Mouse (Mus musculus): ENCODE results near the gene Usp54. TPM values are rescaled to one million over a fixed set of nuclear protein-coding genes. Genes with fewer than 3 reads are reported as not detected.
A peak's percentile ranks its signal among the peaks of the same experiment; 100 is the strongest.
"Not testable (repeated sequence)": the region's sequence is repeated elsewhere in the genome, so short reads cannot be mapped to it uniquely, and the experiment has no call there.

Usp54 gene
- polyA plus RNA-seq, 1 experiment from 2014 or later = 6.1 TPM

GRCm38 (mm10) chr14:20587458-20587857 lies 53.4 kb downstream of the Usp54 start:
- Histone ChIP-seq H3K4me3 (ENCODE audit: control insufficient read depth in 1 of 2, insufficient read depth in 1 of 2, low read depth in 1 of 2, low read length in 2 of 2) (no peak overlapping the region), H3K27me3 (ENCODE audit: control insufficient read depth, insufficient read depth, low read length) (no peaks in the 10 kb centered on the region), H3K4me2 (ENCODE audit: low read length) (no peak overlapping the region), H3K36me3 (ENCODE audit: control insufficient read depth, insufficient read depth, low read length) (peaks cover 28% of the 10 kb centered on the region), H3K9ac (ENCODE audit: low read length) (no peak overlapping the region), H3K9me3 (ENCODE audit: control insufficient read depth, low read length) (no peaks in the 10 kb centered on the region), H3K27ac (replicated peaks in 1 of 2; ENCODE audit: control insufficient read depth in 1 of 2, insufficient read depth in 1 of 2, low read depth in 2 of 2, low read length in 2 of 2) (no peak overlapping the region), H3K4me1 (ENCODE audit: control insufficient read depth in 2 of 2, insufficient read depth in 2 of 2, low read length in 2 of 2) (no peaks in the 10 kb centered on the region)
- no peak for ATAC-seq (ENCODE audit: insufficient number of reproducible peaks, insufficient read depth, low FRiP score, low read depth)
- WGBS = 45% methylated on average over 5 of the region's 5 CpGs

- H3K9ac ChIP-seq (ENCODE audit: low read length) = no peak overlapping the region
- H3K4me2 ChIP-seq (ENCODE audit: low read length) = no peak overlapping the region
- H3K27ac ChIP-seq (replicated peaks in 1 of 2; ENCODE audit: control insufficient read depth in 1 of 2, insufficient read depth in 1 of 2, low read depth in 2 of 2, low read length in 2 of 2) = no peak overlapping the region
- no peaks in the 10 kb centered on the region for H3K9me3 ChIP-seq (ENCODE audit: control insufficient read depth, low read length)
- no peaks in the 10 kb centered on the region for H3K27me3 ChIP-seq (ENCODE audit: control insufficient read depth, insufficient read depth, low read length)
- H3K36me3 ChIP-seq (ENCODE audit: control insufficient read depth, insufficient read depth, low read length) = peaks cover 51% of the 10 kb centered on the region
- ATAC-seq (ENCODE audit: insufficient number of reproducible peaks, insufficient read depth, low FRiP score, low read depth) = no peak
- H3K4me3 ChIP-seq (ENCODE audit: control insufficient read depth in 1 of 2, insufficient read depth in 1 of 2, low read depth in 1 of 2, low read length in 2 of 2) = no peak overlapping the region
- 69% methylated on average over 6 of the region's 6 CpGs for WGBS
- H3K4me1 ChIP-seq (ENCODE audit: control insufficient read depth in 2 of 2, insufficient read depth in 2 of 2, low read length in 2 of 2) = peaks cover 0 to 2% of the 10 kb centered on the region in 2 experiments; a peak in 2 of 4 replicates
Measured at GRCm38 (mm10) chr14:20578822-20579407, 61.9 kb downstream of the Usp54 start.

- no peak for ATAC-seq (ENCODE audit: insufficient number of reproducible peaks, insufficient read depth, low FRiP score, low read depth)
- Histone ChIP-seq H3K4me3 (ENCODE audit: control insufficient read depth in 1 of 2, insufficient read depth in 1 of 2, low read depth in 1 of 2, low read length in 2 of 2) (no peak overlapping the region), H3K4me2 (ENCODE audit: low read length) (no peak overlapping the region), H3K9ac (ENCODE audit: low read length) (no peak overlapping the region), H3K27me3 (ENCODE audit: control insufficient read depth, insufficient read depth, low read length) (no peaks in the 10 kb centered on the region), H3K4me1 (ENCODE audit: control insufficient read depth in 2 of 2, insufficient read depth in 2 of 2, low read length in 2 of 2) (peaks cover 0 to 2% of the 10 kb centered on the region in 2 experiments; a peak in 2 of 4 replicates), H3K36me3 (ENCODE audit: control insufficient read depth, insufficient read depth, low read length) (peaks cover 47% of the 10 kb centered on the region), H3K27ac (replicated peaks in 1 of 2; ENCODE audit: control insufficient read depth in 1 of 2, insufficient read depth in 1 of 2, low read depth in 2 of 2, low read length in 2 of 2) (peak overlapping the region; percentile 76 to 93), H3K9me3 (ENCODE audit: control insufficient read depth, low read length) (no peaks in the 10 kb centered on the region)
- 42% methylated on average over 7 of the region's 7 CpGs for WGBS
Measured at GRCm38 (mm10) chr14:20576179-20576578, 64.7 kb downstream of the Usp54 start.

GRCm38 (mm10) chr14:20573196-20573595 lies 67.7 kb downstream of the Usp54 start:
- not testable (repeated sequence) for H3K4me2 ChIP-seq (ENCODE audit: low read length); H3K9ac ChIP-seq (ENCODE audit: low read length); H3K9me3 ChIP-seq (ENCODE audit: control insufficient read depth, low read length); ATAC-seq (ENCODE audit: insufficient number of reproducible peaks, insufficient read depth, low FRiP score, low read depth); H3K27ac ChIP-seq (replicated peaks in 1 of 2; ENCODE audit: control insufficient read depth in 1 of 2, insufficient read depth in 1 of 2, low read depth in 2 of 2, low read length in 2 of 2); H3K27me3 ChIP-seq (ENCODE audit: control insufficient read depth, insufficient read depth, low read length); H3K4me3 ChIP-seq (ENCODE audit: control insufficient read depth in 1 of 2, insufficient read depth in 1 of 2, low read depth in 1 of 2, low read length in 2 of 2); H3K4me1 ChIP-seq (ENCODE audit: control insufficient read depth in 2 of 2, insufficient read depth in 2 of 2, low read length in 2 of 2)
- 90% methylated on average over 3 of the region's 3 CpGs for WGBS
- peaks cover 66% of the 10 kb centered on the region for H3K36me3 ChIP-seq (ENCODE audit: control insufficient read depth, insufficient read depth, low read length)

- ATAC-seq (ENCODE audit: insufficient number of reproducible peaks, insufficient read depth, low FRiP score, low read depth) = no peak
- WGBS = 86% methylated on average over 9 of the region's 9 CpGs
- no peaks in the 10 kb centered on the region for H3K4me1 ChIP-seq (ENCODE audit: control insufficient read depth in 2 of 2, insufficient read depth in 2 of 2, low read length in 2 of 2)
- H3K27ac ChIP-seq (replicated peaks in 1 of 2; ENCODE audit: control insufficient read depth in 1 of 2, insufficient read depth in 1 of 2, low read depth in 2 of 2, low read length in 2 of 2) = no peak overlapping the region
- H3K9ac ChIP-seq (ENCODE audit: low read length) = no peak overlapping the region
- no peak overlapping the region for H3K4me2 ChIP-seq (ENCODE audit: low read length)
- no peak overlapping the region for H3K4me3 ChIP-seq (ENCODE audit: control insufficient read depth in 1 of 2, insufficient read depth in 1 of 2, low read depth in 1 of 2, low read length in 2 of 2)
- H3K36me3 ChIP-seq (ENCODE audit: control insufficient read depth, insufficient read depth, low read length) = peaks cover 81% of the 10 kb centered on the region
- H3K9me3 ChIP-seq (ENCODE audit: control insufficient read depth, low read length) = no peaks in the 10 kb centered on the region
- H3K27me3 ChIP-seq (ENCODE audit: control insufficient read depth, insufficient read depth, low read length) = no peaks in the 10 kb centered on the region
Measured at GRCm38 (mm10) chr14:20565256-20566021, 75.4 kb downstream of the Usp54 start.

GRCm38 (mm10) chr14:20564692-20565091 lies 76.2 kb downstream of the Usp54 start:
- no peak overlapping the region for H3K4me2 ChIP-seq (ENCODE audit: low read length)
- whole genome bisulfite sequencing = 70% methylated on average over 12 of the region's 12 CpGs
- no peaks in the 10 kb centered on the region for H3K9me3 ChIP-seq (ENCODE audit: control insufficient read depth, low read length)
- H3K4me1 ChIP-seq (ENCODE audit: control insufficient read depth in 2 of 2, insufficient read depth in 2 of 2, low read length in 2 of 2) = no peaks in the 10 kb centered on the region
- peaks cover 78% of the 10 kb centered on the region for H3K36me3 ChIP-seq (ENCODE audit: control insufficient read depth, insufficient read depth, low read length)
- H3K9ac ChIP-seq (ENCODE audit: low read length) = no peak overlapping the region
- H3K27ac ChIP-seq (replicated peaks in 1 of 2; ENCODE audit: control insufficient read depth in 1 of 2, insufficient read depth in 1 of 2, low read depth in 2 of 2, low read length in 2 of 2) = no peak overlapping the region
- H3K27me3 ChIP-seq (ENCODE audit: control insufficient read depth, insufficient read depth, low read length) = no peaks in the 10 kb centered on the region
- no peak for ATAC-seq (ENCODE audit: insufficient number of reproducible peaks, insufficient read depth, low FRiP score, low read depth)
- no peak overlapping the region for H3K4me3 ChIP-seq (ENCODE audit: control insufficient read depth in 1 of 2, insufficient read depth in 1 of 2, low read depth in 1 of 2, low read length in 2 of 2)

GRCm38 (mm10) chr14:20561897-20562296 lies 79.0 kb downstream of the Usp54 start:
- H3K4me3 ChIP-seq (ENCODE audit: control insufficient read depth in 1 of 2, insufficient read depth in 1 of 2, low read depth in 1 of 2, low read length in 2 of 2) = no peak overlapping the region
- 87% methylated on average over 5 of the region's 5 CpGs for WGBS
- peaks cover 63% of the 10 kb centered on the region for H3K36me3 ChIP-seq (ENCODE audit: control insufficient read depth, insufficient read depth, low read length)

More at GRCm38 (mm10) chr14:20561897-20562296, 79.0 kb downstream of the Usp54 start:
- H3K9me3 ChIP-seq (ENCODE audit: control insufficient read depth, low read length) = no peaks in the 10 kb centered on the region
- no peak overlapping the region for H3K4me2 ChIP-seq (ENCODE audit: low read length)
- H3K27ac ChIP-seq (replicated peaks in 1 of 2; ENCODE audit: control insufficient read depth in 1 of 2, insufficient read depth in 1 of 2, low read depth in 2 of 2, low read length in 2 of 2) = no peak overlapping the region
- no peaks in the 10 kb centered on the region for H3K4me1 ChIP-seq (ENCODE audit: control insufficient read depth in 2 of 2, insufficient read depth in 2 of 2, low read length in 2 of 2)
- no peak overlapping the region for H3K9ac ChIP-seq (ENCODE audit: low read length)
- no peak for ATAC-seq (ENCODE audit: insufficient number of reproducible peaks, insufficient read depth, low FRiP score, low read depth)
- H3K27me3 ChIP-seq (ENCODE audit: control insufficient read depth, insufficient read depth, low read length) = no peaks in the 10 kb centered on the region
